Mouse (Mus musculus) adrenal gland, postnatal 10 days (tissue): ENCODE measurements around the gene Oip5. TPM values are rescaled to one million over a fixed set of nuclear protein-coding genes. Genes with fewer than 3 reads are reported as not detected.
A peak's percentile ranks its signal among the peaks of the same experiment; 100 is the strongest.
"Not testable (repeated sequence)": the region's sequence is repeated elsewhere in the genome, so short reads cannot be mapped to it uniquely, and the experiment has no call there.

Experiments used
- DNase-seq: peaks from one replicate; pipeline ENCODE4 v3.0.0; 2021; ENCODE audit warnings: mixed read lengths
- long read RNA-seq, 2 experiments: library from polyadenylated mRNA; stranded (forward); transcript quantifications; one replicate each; pipeline ENCODE4 v2.0.0; 2021
- total RNA-seq, 2 experiments: library from RNA; stranded (reverse); gene quantifications; 2 replicates each; pipeline ENCODE4 v1.2.3; 2021

The Oip5 gene
- total RNA-seq, result 1 to 10 TPM; 5.8 to 6.1 TPM
- long read RNA-seq, experiment 1, partial matches to known transcripts, result 0 of 7 reads
- long read RNA-seq, experiment 1, other reads (novel, unspliced or antisense), result 3 of 7 reads
- long read RNA-seq, experiment 2, transcript Oip5-202 (6 exons, 1,082 nt), result major isoform, 6 of 7 reads
- long read RNA-seq, experiment 2, partial matches to known transcripts, result 1 of 7 reads
- long read RNA-seq, experiment 2, other reads (novel, unspliced or antisense), result 0 of 7 reads

- peak; percentile 94 for DNase-seq
Measured at GRCm38 (mm10) chr2:119618199-119618982, at the start of gene Oip5, which contains the start of gene Nusap1. Oip5 (minus strand) TSS chr2:119618469. Nusap1 (plus strand) TSS chr2:119618298.

GRCm38 (mm10) chr2:119665744-119666143 lies 47.5 kb upstream of the Oip5 start:
- not testable (repeated sequence) for DNase-seq

GRCm38 (mm10) chr2:119662220-119663182 lies 44.2 kb upstream of the Oip5 start, which contains the start of gene Ndufaf1:
Ndufaf1 (minus strand) TSS chr2:119662827.
- peak; percentile 89 for DNase-seq

DNA sequence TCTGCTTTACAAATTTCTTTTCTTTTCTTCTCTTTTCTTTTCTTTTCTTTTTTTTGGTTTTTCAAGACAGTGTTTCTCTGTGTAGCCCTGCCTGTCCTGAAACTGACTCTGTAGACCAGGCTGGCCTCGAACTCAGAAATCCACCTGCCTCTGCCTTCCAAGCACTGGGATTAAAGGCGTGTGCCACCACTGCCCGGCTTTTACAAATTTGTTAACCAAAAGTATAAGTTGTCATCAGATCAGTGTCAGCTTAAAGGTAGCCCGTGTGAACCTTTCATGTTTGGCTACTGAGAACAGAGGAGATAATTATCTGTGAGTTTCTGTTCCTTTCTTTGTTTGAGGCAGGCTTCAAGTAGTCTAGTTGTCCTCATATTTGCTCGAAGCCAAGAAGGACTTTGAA lies 26.0 kb upstream of the Oip5 start:
- no peak for DNase-seq

DNA sequence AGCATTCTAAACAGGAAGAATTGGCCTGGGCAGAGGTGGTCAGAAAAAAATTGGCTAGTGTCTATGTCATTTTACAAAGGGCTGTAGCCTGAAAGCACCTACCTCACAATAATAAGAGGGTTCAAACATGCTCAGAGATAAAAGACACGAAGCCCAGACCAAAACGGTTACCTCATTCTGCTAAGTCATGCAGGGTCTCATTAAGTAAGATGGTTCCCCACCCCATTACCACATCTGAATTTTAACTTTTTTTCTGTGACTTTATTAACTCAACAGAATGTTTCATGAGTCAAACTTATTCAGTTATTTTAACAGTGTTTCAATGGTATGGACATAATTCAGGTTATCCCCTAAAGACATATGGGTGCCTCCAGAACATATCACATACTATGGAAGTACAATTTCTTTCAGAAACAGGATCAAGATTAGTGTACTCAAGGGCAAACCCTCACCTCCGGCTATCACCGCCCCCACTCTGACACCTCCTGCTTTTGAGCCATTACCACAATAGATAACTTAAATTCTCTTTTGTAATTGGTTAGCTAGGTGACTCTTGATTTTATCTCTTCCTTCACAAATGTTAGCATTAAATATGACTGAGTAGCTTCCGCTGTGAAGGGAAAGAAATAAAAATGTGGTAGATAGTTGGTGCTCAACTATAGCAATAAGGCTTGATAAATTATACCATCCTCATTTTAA lies 23.1 kb upstream of the Oip5 start:
- DNase-seq, result no peak

DNA sequence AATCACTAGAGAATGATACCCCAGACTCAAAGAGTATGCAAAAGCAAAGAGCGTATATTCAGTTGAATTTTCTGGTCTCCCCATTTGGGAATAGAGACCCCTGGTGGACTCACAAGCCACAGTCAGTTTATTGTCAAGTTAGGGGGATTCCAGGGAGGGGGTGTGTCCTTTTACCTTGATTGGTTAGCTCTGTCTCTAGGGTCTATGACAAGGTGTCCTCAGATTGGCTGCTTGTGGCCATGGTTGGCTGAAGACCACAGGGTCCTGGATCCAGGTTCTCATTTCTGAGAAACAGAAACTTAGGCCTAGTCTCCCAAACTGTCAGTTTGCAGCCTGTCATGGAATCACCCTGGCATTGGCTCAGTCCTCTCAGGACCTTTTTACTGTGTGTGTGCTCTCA lies 18.5 kb upstream of the Oip5 start:
- no peak for DNase-seq

GRCm38 (mm10) chr2:119621302-119621701 lies 3.0 kb upstream of the Oip5 start:
- no peak for DNase-seq

- DNase-seq, result not testable (repeated sequence)
Measured at GRCm38 (mm10) chr2:119619002-119619401, 733 bp upstream of the Oip5 start.

GRCm38 (mm10) chr2:119617841-119618198 lies 449 bp downstream of the Oip5 start:
- no peak for DNase-seq

GRCm38 (mm10) chr2:119607023-119607422 lies 11.2 kb downstream of the Oip5 start:
- no peak for DNase-seq

- no peak for DNase-seq
Measured at GRCm38 (mm10) chr2:119605361-119605973, 12.8 kb downstream of the Oip5 start.

- no peak for DNase-seq
Measured at GRCm38 (mm10) chr2:119603909-119604308, 14.4 kb downstream of the Oip5 start.

DNA sequence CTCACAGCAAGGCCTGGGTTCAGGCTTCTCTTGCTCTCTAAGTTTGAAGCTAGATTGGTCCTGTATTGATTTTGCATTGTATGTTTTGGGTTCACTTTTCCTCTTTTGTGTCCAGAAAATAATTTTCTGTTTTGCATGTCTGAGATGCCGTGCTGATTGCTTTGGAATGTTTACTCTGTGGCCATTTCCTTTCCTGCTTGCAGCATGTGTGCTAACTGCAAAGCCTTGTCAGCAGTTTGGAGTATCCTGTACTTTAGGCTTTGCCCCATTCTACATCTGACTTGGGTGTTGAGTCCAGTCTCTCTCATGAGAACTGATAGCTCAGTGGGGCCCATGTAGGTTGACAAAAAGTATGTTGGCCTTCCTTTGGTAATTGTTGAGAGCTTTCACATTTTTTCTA lies 15.8 kb downstream of the Oip5 start:
- no peak for DNase-seq

- not testable (repeated sequence) for DNase-seq
Measured at GRCm38 (mm10) chr2:119601575-119601974, 16.7 kb downstream of the Oip5 start.

DNA sequence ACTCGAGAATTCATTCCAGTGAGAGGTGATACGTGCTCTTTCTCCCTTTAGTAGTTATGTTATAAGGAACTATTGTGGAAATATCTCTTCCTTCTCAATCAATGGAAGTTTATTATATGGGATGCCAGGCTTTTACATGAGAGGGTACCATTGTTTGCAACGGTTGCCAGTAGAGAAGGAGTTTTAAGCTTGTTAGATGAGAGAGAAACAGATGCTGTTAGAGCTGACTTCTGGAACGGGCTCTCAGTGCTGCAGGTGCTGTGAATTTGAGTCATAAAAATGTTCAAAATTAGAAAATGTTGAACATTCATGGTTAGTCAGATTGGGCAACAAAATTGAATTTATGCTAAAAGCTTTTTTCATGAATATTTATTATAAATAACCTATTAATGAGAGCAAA lies 17.2 kb downstream of the Oip5 start:
- no peak for DNase-seq

GRCm38 (mm10) chr2:119596781-119597330 lies 21.4 kb downstream of the Oip5 start:
- DNase-seq, result no peak

GRCm38 (mm10) chr2:119595308-119595707 lies 23.0 kb downstream of the Oip5 start:
- DNase-seq, result no peak

DNA sequence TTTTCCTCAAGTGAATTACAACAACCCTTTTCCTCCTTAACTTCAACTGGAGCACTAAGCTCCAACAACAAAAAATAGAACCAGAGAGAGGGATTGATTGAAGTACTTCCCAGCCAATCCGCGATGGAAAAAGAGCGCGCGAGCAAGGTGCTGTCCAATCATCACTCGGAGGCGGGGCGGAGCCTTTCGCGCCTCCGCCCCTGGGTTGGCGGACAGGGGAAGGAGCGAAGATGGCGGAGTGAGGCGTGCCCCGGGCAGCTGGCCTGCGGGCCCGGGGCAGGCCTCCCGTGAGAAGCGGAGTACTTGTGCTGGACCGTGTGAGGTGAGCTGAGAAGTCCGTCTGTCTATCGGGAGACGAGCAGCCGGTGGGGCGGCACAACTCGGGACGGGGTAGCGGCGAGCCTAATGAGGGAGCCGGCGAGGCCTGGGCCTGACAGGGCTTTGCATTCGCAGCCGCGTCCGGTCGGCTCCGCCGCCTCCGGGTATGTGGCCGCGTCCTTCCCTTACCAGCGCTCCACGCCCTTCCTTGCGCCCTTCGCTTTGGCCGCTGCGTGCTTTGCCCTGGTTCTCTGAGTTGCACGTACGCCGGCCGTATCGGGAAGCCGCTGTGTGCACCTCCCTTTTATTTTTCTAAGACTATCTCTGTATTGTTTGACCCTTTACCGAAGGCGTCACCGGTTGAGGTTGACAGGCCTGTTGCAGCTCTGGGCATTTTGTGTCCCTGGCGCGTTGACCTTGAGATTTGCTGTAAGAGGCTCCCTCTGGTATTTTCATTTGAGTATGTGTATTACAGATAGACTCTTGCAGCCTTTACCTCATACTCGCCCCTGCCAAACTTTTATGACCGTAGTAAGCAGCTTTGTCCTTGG lies 23.9 kb downstream of the Oip5 start:
- peak; percentile 98 for DNase-seq

DNA sequence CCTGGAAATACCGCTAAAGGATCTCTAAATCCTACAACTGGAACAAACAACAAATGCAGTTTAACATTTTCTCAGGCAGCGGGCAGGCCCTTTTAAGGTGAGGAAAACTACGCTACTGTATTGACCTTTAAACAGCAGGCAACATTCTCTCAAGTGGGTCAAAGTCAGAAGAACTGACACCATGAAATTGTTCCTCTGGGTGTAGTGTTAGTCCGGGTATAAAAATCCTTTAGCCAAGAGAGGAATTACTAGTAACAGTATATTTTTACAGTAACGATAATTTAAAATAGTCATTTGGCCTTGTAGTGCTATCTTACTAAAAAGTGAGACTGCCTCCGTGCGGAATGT lies 24.5 kb downstream of the Oip5 start:
- peak; percentile 25 for DNase-seq

GRCm38 (mm10) chr2:119591247-119591646 lies 27.0 kb downstream of the Oip5 start:
- DNase-seq, result no peak
